Mouse (Mus musculus) naive thymus-derived CD4-positive, alpha-beta T cell, adult 5 months (primary cell): ENCODE data around the gene Fstl1. TPM values are rescaled to one million over a fixed set of nuclear protein-coding genes. Genes with fewer than 3 reads are reported as not detected.

Experiments used
- polyA plus RNA-seq: library from polyadenylated mRNA; unstranded; fragments of 100-300 nt; shearing (Covaris generic); gene quantifications from one replicate; pipeline ENCODE4 v1.2.1, GENCODE M21; 2017

The Fstl1 gene
- polyA plus RNA-seq, result not detected

GRCm38 (mm10) chr16:37776860-37777651, at the start of gene Fstl1:
TSS of gene Fstl1 (plus strand) at chr16:37776873.

GRCm38 (mm10) chr16:37861029-37861428, 84.4 kb downstream of the Fstl1 start, which contains the start of gene Gm36028:
TSS of gene Gm36028 (minus strand) at chr16:37861146.

GRCm38 (mm10) chr16:37867791-37868505, 91.3 kb downstream of the Fstl1 start, which contains the start of gene Lrrc58:
TSS of gene Lrrc58 (plus strand) at chr16:37868389.

Other genes with a start within 250 kb of the Fstl1 start
- 12.3 TPM for gene Gtf2e1, start 237.1 kb upstream of the Fstl1 start, polyA plus RNA-seq
- 9.8 TPM for gene Rabl3, start 237.0 kb upstream of the Fstl1 start, polyA plus RNA-seq
- gene Hgd, start 196.7 kb upstream of the Fstl1 start, polyA plus RNA-seq, result not detected
- 28.7 TPM for gene Ndufb4, start 122.4 kb upstream of the Fstl1 start, polyA plus RNA-seq
- gene Gm36028, start 84.3 kb downstream of the Fstl1 start, polyA plus RNA-seq, result not detected
- 22.0 TPM for gene Lrrc58, start 91.5 kb downstream of the Fstl1 start, polyA plus RNA-seq
- gene Gpr156, start 139.6 kb downstream of the Fstl1 start, polyA plus RNA-seq, result not detected